Mouse (Mus musculus): ENCODE data around the gene Lhx4.

DNA sequence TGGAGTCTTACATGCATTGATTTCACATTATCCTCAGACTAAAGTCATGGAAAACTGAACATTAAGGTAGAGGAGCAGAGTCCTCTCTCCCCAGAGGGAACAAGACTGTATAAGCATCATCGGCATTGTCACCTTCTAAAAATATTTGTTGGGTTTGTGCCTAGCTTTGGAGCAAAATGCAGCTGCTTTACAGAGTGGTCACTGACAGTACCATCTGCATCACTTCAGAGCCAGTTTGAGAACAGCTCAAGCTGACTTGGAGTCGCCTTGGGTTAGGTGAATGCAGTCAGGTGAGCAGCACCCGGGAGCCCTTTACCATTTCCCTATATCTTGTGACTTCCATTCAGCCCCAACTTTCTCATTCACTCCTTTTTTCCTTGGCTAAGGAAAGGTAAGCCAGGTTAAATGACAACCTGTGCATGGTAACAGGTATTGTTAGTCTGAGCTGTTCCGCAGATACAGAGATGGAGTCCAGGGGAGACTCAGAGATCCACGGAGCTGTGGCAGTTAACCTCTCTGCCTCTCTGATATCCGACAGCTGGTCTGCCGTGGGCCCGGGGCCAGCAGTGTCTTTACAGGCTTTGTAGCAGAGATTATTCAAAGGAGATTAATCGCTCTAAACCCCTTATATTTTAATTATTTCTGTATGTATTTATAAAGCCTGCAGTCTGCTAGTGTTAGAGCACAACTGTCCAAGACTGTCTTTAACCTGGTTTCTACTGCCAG is 101.2 kb downstream of the Lhx4 start:
- TF ChIP-seq CTCF (IDR thresholded peaks at IDR 0.05; ENCODE audit: control insufficient read depth, insufficient read depth, insufficient read length) (no peak), MYOG (IDR thresholded peaks at IDR 0.05; ENCODE audit: control insufficient read depth, extremely low read depth, insufficient read length) (no peak), MAX (IDR thresholded peaks at IDR 0.05) (no peak)
